Mouse (Mus musculus): ENCODE data around the gene Lrrc26. TPM values are rescaled to one million over a fixed set of nuclear protein-coding genes. Genes with fewer than 3 reads are reported as not detected.
"Not testable (repeated sequence)": the region's sequence is repeated elsewhere in the genome, so short reads cannot be mapped to it uniquely, and the experiment has no call there.

Gene Lrrc26
- polyA plus RNA-seq, 1 experiment from 2014 or later, result not detected

- 84% methylated on average over 5 of the region's 5 CpGs for WGBS
- H3K9me3 ChIP-seq (replicated peaks); H3K27ac ChIP-seq: not testable (repeated sequence)
Measured at GRCm38 (mm10) chr2:25257250-25257649, 32.5 kb upstream of the Lrrc26 start.

DNA sequence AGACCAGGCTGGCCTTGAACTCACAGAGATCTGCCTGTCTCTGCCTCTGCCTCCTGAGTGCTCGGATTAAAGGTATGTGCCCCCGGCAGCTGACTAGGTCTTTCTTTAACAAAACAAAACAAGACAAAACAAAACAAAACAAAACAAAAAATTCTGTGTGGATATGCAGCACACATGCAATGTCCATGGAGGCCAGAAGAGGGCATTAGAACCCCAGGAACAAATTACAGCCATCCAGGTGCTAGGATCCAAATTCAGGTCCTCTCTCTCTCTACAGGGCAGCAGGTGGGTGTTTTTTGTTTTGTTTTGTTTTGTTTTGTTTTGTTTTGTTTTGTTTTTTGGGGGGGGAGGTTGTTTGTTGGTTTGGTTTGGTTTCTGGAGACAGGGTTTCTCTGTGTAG lies 30.8 kb upstream of the Lrrc26 start:
- ATAC-seq (replicated peaks; ENCODE audit: low FRiP score), result no peak
- Histone ChIP-seq H3K36me3 (no peaks in the 10 kb centered on the region), H3K27me3 (peaks cover 5% of the 10 kb centered on the region), H3K4me1 (peaks cover 36% of the 10 kb centered on the region), H3K4me2 (no peak overlapping the region), H3K4me3 (replicated peaks) (no peak overlapping the region), H3K9me3 (replicated peaks) (no peaks in the 10 kb centered on the region), H3K27ac (no peak overlapping the region), H3K9ac (no peak overlapping the region)
- 60% methylated on average over 2 of the region's 2 CpGs for WGBS

More at GRCm38 (mm10) chr2:25257250-25257649, 32.5 kb upstream of the Lrrc26 start:
- H3K9ac ChIP-seq; H3K4me3 ChIP-seq (replicated peaks); H3K27me3 ChIP-seq; H3K4me2 ChIP-seq; ATAC-seq (replicated peaks; ENCODE audit: low FRiP score): not testable (repeated sequence)
- Histone ChIP-seq H3K36me3 (peaks cover 14% of the 10 kb centered on the region), H3K4me1 (peaks cover 24% of the 10 kb centered on the region)

DNA sequence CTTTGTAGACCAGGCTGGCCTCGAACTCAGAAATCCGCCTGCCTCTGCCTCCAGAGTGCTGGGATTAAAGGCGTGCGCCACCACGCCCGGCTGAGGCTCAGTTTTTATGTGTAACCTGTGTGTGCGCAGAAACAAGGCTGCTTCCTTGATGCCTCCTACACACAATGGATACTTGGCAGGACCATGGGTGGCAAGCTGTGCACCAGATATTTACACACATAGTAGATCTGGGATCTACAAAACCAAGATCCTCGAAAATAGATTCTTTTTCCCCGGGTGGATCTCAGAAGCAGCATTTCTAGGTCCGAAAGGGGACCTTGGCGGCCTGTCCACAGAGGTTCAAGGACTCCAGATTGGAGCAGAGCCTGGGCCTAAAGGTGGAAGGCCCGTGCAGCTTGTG lies 27.8 kb upstream of the Lrrc26 start:
- peaks cover 11% of the 10 kb centered on the region for H3K27me3 ChIP-seq
- H3K36me3 ChIP-seq, result no peaks in the 10 kb centered on the region
- peaks cover 48% of the 10 kb centered on the region for H3K4me1 ChIP-seq
- H3K9ac ChIP-seq, result peak overlapping the region; percentile 35; the same call in 1 of the 2 replicates
- peak overlapping the region; percentile 97 for H3K4me2 ChIP-seq
- H3K4me3 ChIP-seq (replicated peaks), result peak overlapping the region; percentile 76
- peak; percentile 24 for ATAC-seq (replicated peaks; ENCODE audit: low FRiP score)
- H3K27ac ChIP-seq, result peak overlapping the region; percentile 42
- no peaks in the 10 kb centered on the region for H3K9me3 ChIP-seq (replicated peaks)
- WGBS, result 51% methylated on average over 12 of the region's 12 CpGs

GRCm38 (mm10) chr2:25262291-25262767 lies 27.4 kb upstream of the Lrrc26 start, which contains the start of gene Tprn:
Gene Tprn, plus strand, starts transcription at chr2:25262618.
- Histone ChIP-seq H3K4me3 (replicated peaks) (peak within 1 kb of the TSS; percentile 76), H3K9ac (peak within 1 kb of the TSS; percentile 66), H3K9me3 (replicated peaks) (no peaks in the 10 kb centered on the region), H3K27me3 (peaks cover 11% of the 10 kb centered on the region), H3K4me1 (peaks cover 50% of the 10 kb centered on the region), H3K36me3 (no peaks in the 10 kb centered on the region), H3K27ac (peak within 1 kb of the TSS; percentile 76), H3K4me2 (peak within 1 kb of the TSS; percentile 97)
- peak; percentile 98 for ATAC-seq (replicated peaks; ENCODE audit: low FRiP score)
- under 1% methylated on average over 39 of the region's 39 CpGs for WGBS

DNA sequence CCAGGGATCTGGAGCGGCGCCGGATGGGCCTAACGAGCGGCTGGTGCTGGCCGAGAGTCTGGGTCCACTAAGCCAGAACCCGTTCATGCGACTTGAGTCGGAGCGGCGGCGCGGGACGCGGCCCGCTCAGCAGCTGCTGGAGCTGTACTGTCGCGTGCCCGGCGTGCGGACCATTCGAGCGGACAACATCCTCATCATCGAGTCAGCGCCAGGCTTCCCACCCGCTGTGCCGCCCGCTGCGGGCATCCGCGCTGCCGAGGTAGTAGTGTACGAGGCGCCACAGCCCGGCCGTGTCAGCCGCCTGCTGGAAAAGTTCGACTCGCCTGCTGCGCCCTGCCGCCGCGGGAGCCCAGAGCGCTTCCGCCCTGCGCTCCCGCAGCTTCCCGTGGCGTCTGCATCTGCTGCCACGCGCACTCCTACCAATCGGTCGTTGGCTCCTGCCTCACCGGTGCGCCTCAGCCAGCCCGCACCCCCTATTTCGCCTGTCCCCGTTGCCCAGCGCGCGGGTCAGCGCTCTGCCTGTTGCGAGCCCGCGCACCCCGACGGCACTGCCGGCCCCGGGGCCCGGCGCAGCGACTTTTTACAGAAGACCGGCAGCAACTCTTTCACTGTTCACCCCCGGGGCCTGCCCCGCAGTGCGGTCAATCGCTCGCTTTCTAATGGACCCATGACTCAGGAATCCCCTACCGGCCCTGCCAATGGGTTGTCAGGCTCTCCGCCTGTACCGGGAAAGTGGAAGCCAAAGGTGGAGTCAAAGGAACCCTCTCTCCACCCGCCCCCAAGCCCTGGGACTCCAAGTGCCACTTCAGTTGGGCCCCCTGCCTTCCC lies 26.7 kb upstream of the Lrrc26 start:
- Histone ChIP-seq H3K27ac (peak overlapping the region; percentile 76), H3K27me3 (peaks cover 11% of the 10 kb centered on the region), H3K9me3 (replicated peaks) (no peaks in the 10 kb centered on the region), H3K4me2 (peak overlapping the region; percentile 97), H3K4me3 (replicated peaks) (peak overlapping the region; percentile 76), H3K9ac (peak overlapping the region; percentile 66), H3K36me3 (no peaks in the 10 kb centered on the region), H3K4me1 (peaks cover 52% of the 10 kb centered on the region)
- WGBS, result under 1% methylated on average over 82 of the region's 82 CpGs
- peak; percentile 9; the same call in 1 of the 2 replicates for ATAC-seq (replicated peaks; ENCODE audit: low FRiP score)

- Histone ChIP-seq H3K27me3 (peaks cover 11% of the 10 kb centered on the region), H3K9ac (peak overlapping the region; percentile 66), H3K4me1 (peaks cover 52% of the 10 kb centered on the region), H3K36me3 (peaks cover 4% of the 10 kb centered on the region), H3K27ac (no peak overlapping the region), H3K9me3 (replicated peaks) (no peaks in the 10 kb centered on the region), H3K4me2 (peak overlapping the region; percentile 97), H3K4me3 (replicated peaks) (peak overlapping the region; percentile 76)
- WGBS, result 19% methylated on average over 12 of the region's 12 CpGs
- ATAC-seq (replicated peaks; ENCODE audit: low FRiP score), result no peak
Measured at GRCm38 (mm10) chr2:25263623-25264285, 26.0 kb upstream of the Lrrc26 start.

- Histone ChIP-seq H3K27me3 (peaks cover 11% of the 10 kb centered on the region), H3K36me3 (peaks cover 9% of the 10 kb centered on the region), H3K4me3 (replicated peaks) (peak overlapping the region; percentile 76; the same call in 1 of the 2 replicates), H3K4me2 (peak overlapping the region; percentile 97), H3K27ac (no peak overlapping the region), H3K4me1 (peaks cover 52% of the 10 kb centered on the region), H3K9me3 (replicated peaks) (no peaks in the 10 kb centered on the region), H3K9ac (peak overlapping the region; percentile 66; the same call in 1 of the 2 replicates)
- no peak for ATAC-seq (replicated peaks; ENCODE audit: low FRiP score)
- WGBS, result 78% methylated on average over 5 of the region's 5 CpGs
Measured at GRCm38 (mm10) chr2:25264286-25264660, 25.4 kb upstream of the Lrrc26 start.

- WGBS, result 78% methylated on average over 3 of the region's 3 CpGs
- Histone ChIP-seq H3K27me3 (peaks cover 11% of the 10 kb centered on the region), H3K4me2 (peak overlapping the region; percentile 97; the same call in 1 of the 2 replicates), H3K36me3 (peaks cover 15% of the 10 kb centered on the region), H3K9ac (no peak overlapping the region), H3K4me3 (replicated peaks) (no peak overlapping the region), H3K9me3 (replicated peaks) (no peaks in the 10 kb centered on the region), H3K27ac (no peak overlapping the region), H3K4me1 (peaks cover 52% of the 10 kb centered on the region)
- no peak for ATAC-seq (replicated peaks; ENCODE audit: low FRiP score)
Measured at GRCm38 (mm10) chr2:25264851-25265250, 24.9 kb upstream of the Lrrc26 start.

DNA sequence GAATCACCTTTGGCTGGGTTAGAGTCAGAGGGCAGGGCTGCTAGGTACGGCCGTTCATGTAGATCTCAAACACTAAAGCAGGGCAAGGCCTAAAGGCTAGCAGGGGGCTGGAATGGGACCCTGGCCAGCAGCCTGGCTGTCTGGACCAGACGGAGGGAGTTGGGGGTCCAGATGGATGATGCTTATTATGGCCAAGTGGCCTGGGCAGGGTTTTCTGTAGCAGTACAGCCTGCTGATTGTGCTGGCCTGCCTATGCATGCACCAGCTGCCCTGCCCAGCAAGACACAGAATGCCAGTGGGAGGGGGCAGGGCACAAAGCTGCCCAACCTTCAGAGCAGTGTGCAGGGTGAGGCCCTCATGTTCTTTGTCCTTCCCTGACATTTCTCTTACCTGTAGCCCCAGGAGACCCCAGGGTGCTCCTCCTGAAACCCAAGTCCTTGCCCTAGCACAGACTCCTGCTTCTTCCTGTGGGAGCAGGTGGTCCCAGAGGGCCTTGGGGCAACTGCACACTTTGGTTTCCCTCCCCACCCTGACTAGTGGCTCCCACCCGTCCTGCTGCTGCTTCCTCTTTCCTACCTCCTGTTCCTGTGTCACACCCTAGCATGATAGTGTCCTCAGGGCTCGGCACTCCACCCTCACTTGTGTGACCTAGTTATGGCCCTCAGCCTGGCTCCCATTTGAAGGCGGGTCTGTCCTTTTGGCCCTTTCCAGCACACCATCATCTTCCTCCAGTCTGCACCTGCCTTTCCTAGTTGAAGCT lies 23.6 kb upstream of the Lrrc26 start:
- peak overlapping the region; percentile 97 for H3K4me2 ChIP-seq

GRCm38 (mm10) chr2:25266720-25267119 lies 23.0 kb upstream of the Lrrc26 start:
- WGBS, result 33% methylated on average over 2 of the region's 2 CpGs
- Histone ChIP-seq H3K4me2 (peak overlapping the region; percentile 97; the same call in 1 of the 2 replicates), H3K36me3 (peaks cover 25% of the 10 kb centered on the region), H3K9ac (peak overlapping the region; percentile 2; the same call in 1 of the 2 replicates), H3K9me3 (replicated peaks) (no peaks in the 10 kb centered on the region), H3K4me3 (replicated peaks) (no peak overlapping the region), H3K4me1 (peaks cover 65% of the 10 kb centered on the region), H3K27ac (no peak overlapping the region), H3K27me3 (peaks cover 11% of the 10 kb centered on the region)
- ATAC-seq (replicated peaks; ENCODE audit: low FRiP score), result no peak

More for the DNA sequence above, 23.6 kb upstream of the Lrrc26 start:
- ATAC-seq (replicated peaks; ENCODE audit: low FRiP score), result no peak
- H3K9ac ChIP-seq, result peak overlapping the region; percentile 2; the same call in 1 of the 2 replicates
- WGBS, result 71% methylated on average over 6 of the region's 6 CpGs
- H3K4me1 ChIP-seq, result peaks cover 59% of the 10 kb centered on the region
- no peaks in the 10 kb centered on the region for H3K9me3 ChIP-seq (replicated peaks)
- H3K27me3 ChIP-seq, result peaks cover 11% of the 10 kb centered on the region
- peak overlapping the region; percentile 10; the same call in 1 of the 2 replicates for H3K4me3 ChIP-seq (replicated peaks)
- H3K36me3 ChIP-seq, result peaks cover 25% of the 10 kb centered on the region
- H3K27ac ChIP-seq, result no peak overlapping the region

GRCm38 (mm10) chr2:25267241-25267640 lies 22.5 kb upstream of the Lrrc26 start:
- H3K4me1 ChIP-seq, result peaks cover 61% of the 10 kb centered on the region
- no peak overlapping the region for H3K4me2 ChIP-seq
- ATAC-seq (replicated peaks; ENCODE audit: low FRiP score), result no peak

More at GRCm38 (mm10) chr2:25267241-25267640, 22.5 kb upstream of the Lrrc26 start:
- Histone ChIP-seq H3K36me3 (peaks cover 25% of the 10 kb centered on the region), H3K9ac (no peak overlapping the region), H3K27me3 (peaks cover 11% of the 10 kb centered on the region), H3K9me3 (replicated peaks) (no peaks in the 10 kb centered on the region), H3K27ac (no peak overlapping the region), H3K4me3 (replicated peaks) (no peak overlapping the region)

Data from kidney, embryonic 15.5 days (tissue).